Mouse (Mus musculus) liver, postnatal 0 days (tissue): Measurements from ENCODE around the gene Serpinb13. TPM values are rescaled to one million over a fixed set of nuclear protein-coding genes. Genes with fewer than 3 reads are reported as not detected.
"Not testable (repeated sequence)": the region's sequence is repeated elsewhere in the genome, so short reads cannot be mapped to it uniquely, and the experiment has no call there.

Experiments
- ATAC-seq: fragments of 200-750 bp; cut with Nextera tagmentation; 2 replicates; pipeline ENCODE4 v1.8.0; 2017; ENCODE audit warnings: mild to moderate bottlenecking, moderate library complexity
- DNase-seq: peaks from one replicate; pipeline ENCODE4 v3.0.0-alpha.2; 2016
- H3K27ac ChIP-seq: fragments of 300-500 bp; sonication (generic); 2 replicates; pipeline ENCODE4 v1.5.1; 2014; ENCODE audit warnings: antibody characterized with exemption, moderate library complexity, mild to moderate bottlenecking, low read depth
- H3K27me3 ChIP-seq: fragments of 300-500 bp; sonication (generic); 2 replicates; pipeline ENCODE4 v1.6.1; 2014; ENCODE audit warnings: low read length, control low read depth, mixed read lengths; ENCODE audit not compliant: insufficient read depth
- H3K36me3 ChIP-seq: fragments of 300-500 bp; sonication (generic); replicated peaks from 2 replicates; pipeline ENCODE4 v1.6.1; 2014; ENCODE audit warnings: mild to moderate bottlenecking, control low read depth, low read length, moderate library complexity, mixed read lengths; ENCODE audit not compliant: insufficient read depth
- H3K4me1 ChIP-seq: fragments of 300-500 bp; sonication (generic); 2 replicates; pipeline ENCODE4 v1.6.1; 2014; ENCODE audit warnings: antibody characterized with exemption, mild to moderate bottlenecking, control low read depth; ENCODE audit not compliant: insufficient read depth
- H3K4me2 ChIP-seq: fragments of 300-500 bp; sonication (generic); 2 replicates; pipeline ENCODE4 v1.6.1; 2014; ENCODE audit warnings: low read depth, mild to moderate bottlenecking, low read length, moderate library complexity, mixed read lengths
- H3K4me3 ChIP-seq: fragments of 300-500 bp; sonication (generic); 2 replicates; pipeline ENCODE4 v1.5.1; 2014; ENCODE audit warnings: low read depth, low read length
- H3K9ac ChIP-seq: fragments of 300-500 bp; sonication (generic); replicated peaks from 2 replicates; pipeline ENCODE4 v1.6.1; 2014; ENCODE audit warnings: mild to moderate bottlenecking, moderate library complexity
- H3K9me3 ChIP-seq: fragments of 300-500 bp; sonication (generic); 2 replicates; pipeline ENCODE4 v1.6.1; 2016; ENCODE audit warnings: mild to moderate bottlenecking, control low read depth, low read length, mixed read lengths
- CTCF ChIP-seq: sonication (generic); IDR thresholded peaks from 2 replicates; pipeline ENCODE4 v1.5.1; 2016; ENCODE audit warnings: antibody characterized with exemption, low read depth
- EP300 ChIP-seq: IDR thresholded peaks from 2 replicates; pipeline ENCODE4 v1.6.1; 2016; ENCODE audit warnings: antibody characterized with exemption, low read depth, mild to moderate bottlenecking
- WGBS: fragments of 180-500 bp; shearing (Covaris S2); extraction: QIAGEN DNeasy Blood & Tissue Kit; methylation state at CpG from one replicate; pipeline ENCODE4 v1.1.7; 2014; ENCODE audit not compliant: insufficient replicate concordance; 5-methylcytosine and 5-hydroxymethylcytosine counted together
- polyA plus RNA-seq: library from polyadenylated mRNA; unstranded; fragments of >200 nt; fragmentation: Nextera tagmentation; extraction: Ambion mirVana; gene quantifications from 2 replicates; pipeline ENCODE4 v1.2.1, GENCODE M21; 2015

The Serpinb13 gene
- polyA plus RNA-seq, 1 experiment from 2014 or later, result not detected

DNA sequence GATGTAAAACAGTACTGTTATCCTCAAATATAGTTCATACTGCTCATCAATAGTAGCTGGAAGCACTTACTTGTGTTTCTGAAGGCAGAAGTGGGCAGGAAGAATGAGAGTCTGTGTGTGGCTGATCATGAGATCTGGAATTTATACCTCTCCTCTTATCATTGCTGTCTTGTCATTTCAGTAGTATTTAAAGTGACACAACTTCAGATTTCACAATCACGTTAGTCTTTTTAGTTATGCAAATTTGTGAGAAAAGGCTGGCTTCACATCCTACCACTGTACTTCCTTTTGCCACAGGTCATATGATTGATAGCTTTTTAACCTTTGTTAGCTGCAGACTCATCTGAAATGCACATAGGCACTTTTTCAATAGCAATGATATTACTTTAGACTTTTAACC, 45.1 kb downstream of the Serpinb13 start:
- H3K4me2 ChIP-seq, result no peak overlapping the region
- 40% methylated on average over 1 of the region's 1 CpGs for WGBS
- DNase-seq (no peak), ATAC-seq (no peak)
- no peaks in the 10 kb centered on the region for H3K27me3 ChIP-seq
- no peak for TF ChIP-seq EP300
- no peak for TF ChIP-seq CTCF
- H3K27ac ChIP-seq, result no peak overlapping the region
- H3K36me3 ChIP-seq, result no peaks in the 10 kb centered on the region
- no peaks in the 10 kb centered on the region for H3K9me3 ChIP-seq
- H3K4me1 ChIP-seq, result no peaks in the 10 kb centered on the region
- H3K4me3 ChIP-seq, result no peak overlapping the region
- H3K9ac ChIP-seq, result no peak overlapping the region

DNA sequence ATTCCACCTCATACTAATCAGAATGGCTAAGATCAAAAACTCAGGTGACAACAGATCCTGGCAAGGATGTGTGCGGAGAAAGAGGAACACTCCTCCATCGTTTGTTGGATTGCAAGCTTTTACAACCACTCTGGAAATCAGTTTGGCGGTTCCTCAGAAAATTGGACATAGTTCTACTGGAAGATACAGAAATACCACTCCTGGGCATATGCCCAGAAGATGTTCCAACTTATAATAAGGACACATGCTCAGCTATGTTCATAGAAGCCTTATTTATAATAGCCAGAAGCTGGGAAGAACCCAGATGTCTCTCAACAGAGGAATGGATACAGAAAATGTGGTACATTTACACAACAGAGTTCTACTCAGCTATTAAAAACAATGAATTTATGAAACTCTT, 53.5 kb downstream of the Serpinb13 start:
- not testable (repeated sequence) for H3K9me3 ChIP-seq, DNase-seq, H3K4me3 ChIP-seq, H3K27ac ChIP-seq, H3K4me1 ChIP-seq, H3K4me2 ChIP-seq, ATAC-seq, H3K9ac ChIP-seq, H3K36me3 ChIP-seq, H3K27me3 ChIP-seq
- WGBS, result 78% methylated on average over 3 of the region's 3 CpGs

Other genes starting within 250 kb of the Serpinb13 start
- 7.3 and 8.0 TPM in 2 replicates for gene Kdsr, start 221.3 kb upstream of the Serpinb13 start, polyA plus RNA-seq
- 20.2 and 22.7 TPM in 2 replicates for gene Vps4b, start 184.3 kb upstream of the Serpinb13 start, polyA plus RNA-seq
- gene Serpinb5, start 119.8 kb upstream of the Serpinb13 start, polyA plus RNA-seq, result not detected in 2 replicates
- gene Serpinb12, start 46.5 kb upstream of the Serpinb13 start, polyA plus RNA-seq, result not detected in 2 replicates
- not detected in 2 replicates for gene Serpinb3a, start 71.3 kb downstream of the Serpinb13 start, polyA plus RNA-seq
- gene Serpinb3d, start 102.5 kb downstream of the Serpinb13 start, polyA plus RNA-seq, result not detected in 2 replicates